Mouse (Mus musculus) erythroblast, embryonic 14.5 days (primary cell): Measurements from ENCODE around the gene Fam184a. TPM values are rescaled to one million over a fixed set of nuclear protein-coding genes. Genes with fewer than 3 reads are reported as not detected.

Source experiments
- H3K27me3 ChIP-seq: 2 replicates; pipeline ENCODE4 v1.6.1; 2012; ENCODE audit warnings: inconsistent platforms; ENCODE audit not compliant: control insufficient read depth
- H3K36me3 ChIP-seq: 2 replicates; pipeline ENCODE4 v1.6.1; 2012; ENCODE audit warnings: mild to moderate bottlenecking, inconsistent platforms; ENCODE audit not compliant: control insufficient read depth
- H3K4me1 ChIP-seq: 2 replicates; pipeline ENCODE4 v1.6.1; 2012; ENCODE audit warnings: inconsistent platforms; ENCODE audit not compliant: control insufficient read depth
- H3K4me3 ChIP-seq: replicated peaks from 2 replicates; pipeline ENCODE3; 2012; ENCODE audit warnings: moderate library complexity, mild to moderate bottlenecking, inconsistent platforms
- H3K9me3 ChIP-seq: 2 replicates; pipeline ENCODE4 v1.6.1; 2012; ENCODE audit warnings: low read length, inconsistent platforms, mixed read lengths; ENCODE audit not compliant: control insufficient read depth
- GATA1 ChIP-seq: IDR thresholded peaks from 2 replicates; pipeline ENCODE4 v1.6.1; 2012; ENCODE audit warnings: low read length, inconsistent platforms, mixed read lengths
- TAL1 ChIP-seq: IDR thresholded peaks from 3 replicates; pipeline ENCODE4 v1.6.1; 2012; ENCODE audit warnings: low read length, inconsistent platforms, mixed read lengths
- polyA plus RNA-seq: library from polyadenylated mRNA; stranded (reverse); fragments of >175 nt; gene quantifications from 2 replicates; pipeline ENCODE4 v1.2.3, GENCODE M21; 2012

Gene Fam184a
- polyA plus RNA-seq, 1 experiment = not detected

DNA sequence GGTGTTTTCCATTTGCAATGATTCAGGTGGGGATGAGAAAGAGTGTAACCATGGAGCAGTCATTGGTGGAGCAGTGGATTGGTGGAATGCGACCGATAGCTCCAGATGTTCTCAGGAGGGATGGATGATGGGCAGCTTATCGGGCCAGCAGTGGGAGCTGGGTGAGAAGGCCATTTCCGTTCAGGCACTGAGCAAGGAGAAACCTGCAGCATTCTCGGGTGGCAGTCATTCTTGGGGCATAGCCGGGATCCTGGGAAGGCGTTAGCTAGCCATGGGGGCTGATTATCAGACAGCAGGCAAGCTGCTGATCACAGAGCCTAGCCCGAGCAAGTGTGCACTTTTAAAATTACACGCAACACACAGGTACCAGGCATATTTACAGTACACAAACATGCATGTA lies 46.4 kb downstream of the Fam184a start:
- H3K4me1 ChIP-seq = no peaks in the 10 kb centered on the region
- H3K4me3 ChIP-seq = no peak overlapping the region
- TF ChIP-seq TAL1 (no peak), GATA1 (no peak)
- no peaks in the 10 kb centered on the region for H3K9me3 ChIP-seq
- no peaks in the 10 kb centered on the region for H3K36me3 ChIP-seq
- H3K27me3 ChIP-seq = no peaks in the 10 kb centered on the region

DNA sequence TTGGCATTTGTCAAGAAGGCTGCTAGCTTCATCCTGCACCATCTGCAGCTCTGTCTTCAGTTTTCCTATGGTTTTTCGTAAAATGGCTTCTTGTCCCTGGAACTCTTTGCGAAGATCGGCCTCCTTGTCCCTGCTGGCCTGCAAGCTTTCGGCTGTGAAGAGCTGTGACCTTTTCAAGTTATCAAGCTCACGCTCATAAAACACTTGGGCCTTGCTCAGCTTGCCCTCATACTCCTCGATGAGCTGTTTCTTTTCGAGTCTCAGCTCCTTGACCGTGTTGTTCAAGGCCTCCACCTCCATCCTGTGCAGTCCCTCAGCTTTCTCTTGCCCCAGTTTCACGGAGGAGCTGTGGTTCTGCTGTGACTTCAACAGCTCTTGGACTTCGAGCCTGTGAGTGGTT lies 52.4 kb downstream of the Fam184a start:
- TF ChIP-seq TAL1 (no peak), GATA1 (no peak)
- Histone ChIP-seq H3K9me3 (no peaks in the 10 kb centered on the region), H3K4me1 (no peaks in the 10 kb centered on the region), H3K36me3 (no peaks in the 10 kb centered on the region), H3K27me3 (no peaks in the 10 kb centered on the region), H3K4me3 (no peak overlapping the region)

DNA sequence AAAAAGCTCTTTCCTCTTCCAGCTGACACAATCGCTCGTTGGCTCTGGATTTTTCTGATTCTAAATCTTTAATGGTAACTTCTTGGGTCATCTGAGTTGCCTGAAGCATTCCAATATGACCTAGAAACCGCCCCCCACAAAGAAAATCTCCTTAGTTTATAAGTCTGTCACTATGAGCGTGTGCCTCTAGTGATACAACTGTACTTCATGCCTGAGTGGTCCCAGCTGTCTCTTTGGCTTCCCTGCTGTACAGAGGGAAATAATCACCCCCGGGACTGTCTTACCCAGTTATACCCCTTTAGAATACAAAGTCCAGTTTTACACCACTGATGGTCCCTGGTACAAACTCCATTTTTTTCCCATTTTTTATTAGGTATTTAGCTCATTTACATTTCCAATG lies 56.2 kb downstream of the Fam184a start:
- no peak for TF ChIP-seq GATA1
- no peak for TF ChIP-seq TAL1
- no peaks in the 10 kb centered on the region for H3K9me3 ChIP-seq

DNA sequence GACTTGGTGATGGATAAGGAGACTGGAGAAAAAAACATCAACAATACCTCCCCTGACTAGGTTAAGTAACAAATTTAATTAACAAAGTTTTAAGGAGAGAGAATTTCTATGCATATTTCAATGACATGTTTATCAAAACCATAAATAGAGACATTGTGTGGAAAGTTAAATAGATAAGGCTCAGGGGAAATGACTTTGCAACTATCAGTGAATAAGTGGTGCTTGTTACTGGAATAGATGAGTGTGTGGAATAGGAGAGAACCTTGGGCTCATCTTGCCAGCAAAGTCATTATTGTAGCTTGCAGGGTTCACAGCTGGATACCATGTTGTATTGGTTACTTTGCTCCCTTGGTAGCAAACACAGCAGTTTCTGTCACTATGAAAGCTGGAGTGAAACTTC lies 59.7 kb downstream of the Fam184a start:
- Histone ChIP-seq H3K9me3 (no peaks in the 10 kb centered on the region), H3K4me1 (no peaks in the 10 kb centered on the region), H3K4me3 (no peak overlapping the region), H3K27me3 (no peaks in the 10 kb centered on the region), H3K36me3 (no peaks in the 10 kb centered on the region)
- TF ChIP-seq TAL1 = no peak
- TF ChIP-seq GATA1 = no peak

More for the DNA sequence above, 56.2 kb downstream of the Fam184a start:
- Histone ChIP-seq H3K4me1 (no peaks in the 10 kb centered on the region), H3K4me3 (no peak overlapping the region), H3K27me3 (no peaks in the 10 kb centered on the region), H3K36me3 (no peaks in the 10 kb centered on the region)

DNA sequence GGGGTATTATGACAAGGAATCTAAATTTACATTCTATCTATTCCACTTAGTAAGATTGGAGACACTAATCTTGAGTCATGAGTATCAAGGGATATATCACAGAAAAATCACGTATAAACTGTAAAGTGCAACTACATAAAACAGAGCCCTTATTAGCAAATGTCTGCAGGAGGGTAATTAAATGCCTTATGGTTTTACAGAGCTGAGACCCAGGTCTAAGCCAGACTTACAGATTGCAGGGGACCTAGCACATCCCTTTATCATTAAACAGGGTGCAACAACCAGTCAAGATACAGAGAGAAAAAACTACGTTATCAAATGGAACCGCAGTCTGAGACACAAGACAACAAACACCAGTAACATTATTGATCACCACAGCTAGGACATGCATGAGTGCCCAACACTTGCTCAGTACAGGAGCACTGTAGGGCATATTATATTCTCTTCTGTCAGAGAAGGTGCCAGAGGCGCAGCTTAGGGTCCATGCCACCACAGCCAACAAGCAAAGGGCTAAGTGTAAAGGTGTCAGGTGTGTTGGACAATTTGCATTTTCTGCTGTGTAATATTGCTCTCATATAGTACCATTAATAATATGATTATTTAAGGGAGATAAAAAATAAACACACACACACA lies 61.9 kb downstream of the Fam184a start:
- no peaks in the 10 kb centered on the region for H3K36me3 ChIP-seq
- H3K9me3 ChIP-seq = no peaks in the 10 kb centered on the region
- TF ChIP-seq TAL1 (no peak), GATA1 (no peak)
- H3K4me1 ChIP-seq = no peaks in the 10 kb centered on the region
- H3K27me3 ChIP-seq = no peaks in the 10 kb centered on the region
- H3K4me3 ChIP-seq = no peak overlapping the region

DNA sequence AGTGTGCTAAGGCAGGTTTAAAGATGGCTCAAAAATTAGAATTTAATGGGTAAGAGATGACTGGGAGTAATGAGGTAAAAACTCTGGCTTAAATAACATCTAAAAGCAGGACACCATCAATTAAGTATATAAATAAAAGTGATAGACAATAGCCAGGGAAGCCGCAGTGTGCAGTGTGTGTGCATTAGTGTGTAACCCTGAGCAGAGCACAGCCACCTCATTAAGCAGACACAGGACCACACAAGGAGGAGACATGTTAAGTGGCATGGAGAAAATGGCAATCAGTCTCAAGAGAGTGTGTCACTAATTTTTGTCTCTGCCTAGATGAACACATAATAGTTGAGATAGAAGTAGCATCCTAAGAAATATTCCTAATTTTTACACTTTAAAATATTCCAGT lies 62.4 kb downstream of the Fam184a start:
- H3K27me3 ChIP-seq = no peaks in the 10 kb centered on the region
- no peaks in the 10 kb centered on the region for H3K4me1 ChIP-seq
- no peak for TF ChIP-seq TAL1
- TF ChIP-seq GATA1 = no peak
- H3K4me3 ChIP-seq = no peak overlapping the region
- H3K9me3 ChIP-seq = no peaks in the 10 kb centered on the region
- no peaks in the 10 kb centered on the region for H3K36me3 ChIP-seq

DNA sequence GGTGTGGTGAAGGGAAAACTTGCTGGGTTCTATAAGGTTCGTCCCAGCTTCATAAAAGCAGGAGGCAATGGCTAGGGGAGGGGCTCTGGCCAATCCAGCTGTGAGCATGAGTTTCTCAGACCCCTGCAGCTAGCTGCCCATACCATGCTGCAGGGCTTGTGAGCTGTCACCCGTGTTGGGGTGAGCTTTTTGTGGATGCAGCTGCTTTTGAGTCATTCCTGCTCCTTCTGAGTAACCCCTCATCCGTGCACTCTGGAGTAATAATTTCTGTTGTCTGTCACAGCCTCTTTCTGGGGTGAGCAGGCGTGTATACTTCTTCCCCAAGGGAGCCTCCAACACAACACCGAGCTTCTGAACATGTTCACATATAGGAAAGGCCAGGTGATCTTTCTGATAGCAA lies 63.0 kb downstream of the Fam184a start:
- Histone ChIP-seq H3K4me1 (no peaks in the 10 kb centered on the region), H3K9me3 (no peaks in the 10 kb centered on the region), H3K27me3 (no peaks in the 10 kb centered on the region), H3K36me3 (no peaks in the 10 kb centered on the region), H3K4me3 (no peak overlapping the region)
- no peak for TF ChIP-seq TAL1
- no peak for TF ChIP-seq GATA1

DNA sequence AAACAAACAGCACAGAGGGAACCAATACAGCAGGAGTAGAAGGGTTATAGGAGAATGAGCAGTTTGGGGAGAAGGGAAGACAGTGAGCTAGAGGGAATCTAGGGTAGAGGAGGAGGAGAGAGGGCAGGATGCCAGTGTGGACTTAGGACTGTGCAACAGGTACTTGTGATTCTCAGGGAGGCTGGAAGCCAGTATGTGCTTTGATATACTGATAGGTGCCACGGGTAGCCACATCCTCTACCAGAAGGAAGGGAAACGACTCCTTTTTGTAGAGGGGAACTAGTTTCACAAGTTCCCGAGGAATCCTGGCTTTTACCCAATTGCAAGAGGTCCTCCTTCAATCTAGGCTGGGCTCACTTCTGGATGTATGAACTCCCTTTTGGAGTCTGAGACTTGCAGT lies 65.1 kb downstream of the Fam184a start:
- Histone ChIP-seq H3K4me1 (no peaks in the 10 kb centered on the region), H3K4me3 (no peak overlapping the region), H3K27me3 (no peaks in the 10 kb centered on the region), H3K36me3 (no peaks in the 10 kb centered on the region), H3K9me3 (no peaks in the 10 kb centered on the region)
- TF ChIP-seq TAL1 = no peak
- no peak for TF ChIP-seq GATA1

DNA sequence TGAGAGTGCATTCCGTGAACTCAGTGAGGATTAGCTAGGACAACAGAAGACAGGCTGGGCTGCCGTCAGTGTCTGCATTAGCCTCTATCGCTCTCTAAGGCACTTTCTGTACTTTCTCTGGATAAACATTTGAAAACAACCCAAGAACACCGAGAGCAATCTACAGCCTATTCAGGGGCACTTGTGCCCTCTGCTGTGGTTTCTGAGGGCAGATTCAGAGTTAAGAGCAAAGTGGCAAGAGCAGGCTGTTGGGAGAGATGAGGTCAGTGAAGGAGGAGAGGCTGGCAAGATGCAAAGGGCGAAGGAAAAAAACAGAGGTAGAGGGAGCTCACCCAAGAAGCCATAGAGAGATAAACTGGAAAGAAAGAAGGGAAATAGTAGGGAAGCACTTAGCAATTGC lies 67.7 kb downstream of the Fam184a start:
- no peaks in the 10 kb centered on the region for H3K4me1 ChIP-seq
- no peaks in the 10 kb centered on the region for H3K27me3 ChIP-seq
- H3K4me3 ChIP-seq = no peak overlapping the region
- TF ChIP-seq TAL1 (no peak), GATA1 (no peak)
- no peaks in the 10 kb centered on the region for H3K36me3 ChIP-seq
- H3K9me3 ChIP-seq = no peaks in the 10 kb centered on the region
